Mouse (Mus musculus): ENCODE data around the gene Prkar1b. TPM values are rescaled to one million over a fixed set of nuclear protein-coding genes. Genes with fewer than 3 reads are reported as not detected.

Gene Prkar1b
- total RNA-seq, 1 experiment from 2014 or later: 20.9 TPM

- DNase-seq: no peak
Observed at GRCm38 (mm10) chr5:138997936-138998580, 151.7 kb downstream of the Prkar1b start.

DNA sequence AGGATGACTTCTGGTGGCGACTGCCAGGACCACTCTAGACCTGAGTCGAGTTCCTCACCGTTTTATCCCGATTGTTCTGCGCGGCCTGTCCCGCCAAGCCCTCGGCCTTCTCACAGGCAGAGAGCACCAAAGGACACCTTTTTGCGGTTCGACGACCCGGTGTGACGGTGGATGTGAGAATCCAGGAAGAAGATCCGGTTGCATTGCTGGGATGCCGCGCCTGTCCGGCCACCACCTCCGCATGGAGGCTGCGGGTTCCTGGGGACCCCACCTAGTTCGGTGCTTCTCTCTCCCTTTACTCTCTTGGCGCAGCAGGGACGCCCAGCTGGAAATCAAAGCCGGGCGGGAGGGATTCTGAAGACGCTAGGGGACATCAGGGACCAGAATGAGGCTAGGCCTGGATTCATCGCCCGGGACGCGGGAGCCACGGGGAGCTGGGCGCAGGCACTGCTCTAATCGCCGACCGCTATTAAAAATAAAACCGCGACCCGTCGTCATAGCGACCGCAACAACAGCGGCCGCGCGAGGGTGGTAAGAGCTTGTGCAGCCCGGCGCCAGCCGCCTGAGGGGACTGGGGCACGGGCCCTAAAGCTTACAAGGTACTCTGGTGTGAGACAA is 152.5 kb downstream of the Prkar1b start, which contains the start of gene Pdgfa:
Gene Pdgfa, minus strand, starts transcription at position 200 of the 618 bp plus-strand sequence.
- peak; percentile 74 for DNase-seq

GRCm38 (mm10) chr5:138996322-138997073 is 153.3 kb downstream of the Prkar1b start:
- peak; percentile 51 for DNase-seq

GRCm38 (mm10) chr5:138995721-138996311 is 154.0 kb downstream of the Prkar1b start:
- peak; percentile 80 for DNase-seq

GRCm38 (mm10) chr5:138994786-138995720 is 154.7 kb downstream of the Prkar1b start:
- peak; percentile 89 for DNase-seq

- peak; percentile 45 for DNase-seq
Observed at GRCm38 (mm10) chr5:138994108-138994785, 155.6 kb downstream of the Prkar1b start.

- DNase-seq: no peak
Observed at GRCm38 (mm10) chr5:138993371-138994107, 156.3 kb downstream of the Prkar1b start.

- DNase-seq: peak; percentile 64
Observed at GRCm38 (mm10) chr5:138992611-138993370, 157.0 kb downstream of the Prkar1b start.

- DNase-seq: no peak
Observed at GRCm38 (mm10) chr5:138991734-138992133, 158.1 kb downstream of the Prkar1b start.

DNA sequence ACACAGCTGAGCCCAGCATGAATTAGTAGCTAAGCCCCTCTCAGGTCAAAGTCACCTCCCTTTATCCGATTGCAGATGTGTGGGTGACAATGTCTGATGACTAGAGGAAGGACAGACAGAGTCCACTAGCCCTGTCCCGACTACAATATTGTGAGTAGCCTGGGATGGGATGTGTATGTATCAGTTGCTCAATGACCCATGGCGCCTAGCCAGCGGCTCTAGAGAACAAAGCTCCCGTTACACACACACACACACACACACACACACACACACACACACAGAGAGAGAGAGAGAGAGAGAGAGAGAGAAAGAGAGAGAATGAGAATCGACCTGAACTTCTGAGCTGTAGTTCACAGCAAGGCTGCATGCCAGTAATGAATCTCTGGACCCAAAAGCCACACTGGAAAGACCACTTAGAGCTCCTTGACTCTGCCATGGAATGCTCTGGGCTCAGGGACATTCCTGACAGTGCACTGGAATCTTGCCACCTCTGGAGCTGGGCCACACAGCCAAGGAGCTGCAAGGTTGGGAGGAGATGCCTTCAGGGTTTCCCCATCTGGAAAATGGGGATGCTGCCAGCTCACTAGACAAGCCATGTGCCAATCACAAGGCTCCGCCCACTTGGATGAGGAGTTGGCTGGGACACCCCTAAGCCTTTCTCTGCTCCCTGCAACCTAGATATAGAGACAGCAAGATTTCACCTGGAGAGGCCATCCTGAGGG is 159.0 kb downstream of the Prkar1b start:
- peak; percentile 63 for DNase-seq

- no peak for DNase-seq
Observed at GRCm38 (mm10) chr5:138989567-138989966, 160.2 kb downstream of the Prkar1b start.

GRCm38 (mm10) chr5:138988764-138989163 is 161.0 kb downstream of the Prkar1b start:
- DNase-seq: peak; percentile 80

DNA sequence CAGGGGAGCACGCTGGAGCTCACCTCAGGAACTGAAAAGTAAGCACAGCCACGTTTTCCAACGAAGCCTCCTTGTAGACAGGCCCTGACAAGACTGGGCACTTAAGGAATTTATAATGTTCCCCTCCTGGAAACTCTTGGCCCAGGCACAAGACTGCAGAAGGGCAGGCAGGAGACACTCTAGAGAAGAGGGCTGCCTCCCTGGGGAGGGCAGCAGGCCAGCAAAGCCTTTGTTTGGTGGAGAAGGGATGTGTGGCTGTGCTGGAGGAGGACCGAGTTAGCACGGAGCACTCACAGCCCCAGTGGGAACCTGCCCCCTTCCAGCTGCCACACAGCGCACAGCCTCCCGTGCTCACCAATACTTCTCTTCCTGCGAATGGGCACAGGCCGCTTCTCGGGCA is 161.8 kb downstream of the Prkar1b start:
- no peak for DNase-seq

- DNase-seq: no peak
Observed at GRCm38 (mm10) chr5:138981921-138982320, 167.9 kb downstream of the Prkar1b start.

DNA sequence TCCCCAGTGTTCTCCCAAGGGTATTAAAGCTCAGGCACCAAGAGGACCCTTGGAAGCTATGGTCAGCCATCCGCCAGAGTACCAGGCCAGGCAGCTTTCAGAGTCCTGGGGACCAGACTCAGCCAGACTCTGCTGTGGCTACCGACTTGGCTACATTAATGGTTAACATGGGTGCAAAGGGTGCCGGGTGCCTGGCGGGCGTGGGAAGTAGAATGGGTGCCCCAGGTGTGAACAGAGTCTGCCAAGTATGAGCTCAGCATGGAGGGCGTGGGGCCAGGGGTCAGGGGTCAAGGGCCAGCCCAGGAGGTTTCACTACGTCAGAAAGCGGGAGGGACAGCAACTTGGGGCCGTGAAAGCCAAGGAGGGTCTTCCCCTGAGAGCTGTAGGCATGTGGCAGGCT is 169.2 kb downstream of the Prkar1b start:
- no peak for DNase-seq

DNA sequence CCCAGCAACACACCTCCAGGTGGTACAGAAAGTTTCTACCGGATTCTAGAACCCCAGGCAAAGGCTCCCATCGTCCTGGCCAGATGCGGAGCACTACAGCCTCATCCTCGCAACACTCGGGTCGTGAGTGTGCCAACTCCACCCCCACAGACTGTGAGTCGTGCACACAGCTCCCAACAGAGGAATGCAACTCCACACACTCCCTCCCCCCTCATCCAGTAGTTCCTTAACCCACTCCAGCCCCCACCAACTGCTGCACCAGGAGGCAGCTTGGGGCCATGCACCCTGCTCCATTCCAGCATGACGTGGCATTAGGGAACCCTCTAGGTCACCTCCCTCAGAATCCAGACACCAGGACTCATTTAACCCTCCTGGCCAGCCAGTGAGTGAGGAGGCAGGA is 170.0 kb downstream of the Prkar1b start:
- no peak for DNase-seq

- no peak for DNase-seq
Observed at GRCm38 (mm10) chr5:138977759-138978158, 172.0 kb downstream of the Prkar1b start.

GRCm38 (mm10) chr5:138974911-138975485 is 174.8 kb downstream of the Prkar1b start:
- DNase-seq: no peak
